Mouse (Mus musculus): ENCODE measurements around the gene Zfp975. TPM values are rescaled to one million over a fixed set of nuclear protein-coding genes. Genes with fewer than 3 reads are reported as not detected.

Zfp975 gene
- polyA plus RNA-seq, 1 experiment from 2014 or later: 5.7 TPM

Other genes starting within 250 kb of the Zfp975 start
- not detected in 2 replicates for gene 4933421I07Rik, start 244.6 kb downstream of the Zfp975 start, polyA plus RNA-seq (2015; fragmentation: Nextera tagmentation; extraction: Ambion mirVana)
- gene Zfp141, start 187.0 kb downstream of the Zfp975 start, polyA plus RNA-seq (2015; fragmentation: Nextera tagmentation; extraction: Ambion mirVana): 3.7 and 5.4 TPM in 2 replicates
- gene Gm21028, start 114.2 kb downstream of the Zfp975 start, polyA plus RNA-seq (2015; fragmentation: Nextera tagmentation; extraction: Ambion mirVana): not detected in 2 replicates
- gene Zfp977, start 100.2 kb downstream of the Zfp975 start, polyA plus RNA-seq (2015; fragmentation: Nextera tagmentation; extraction: Ambion mirVana): 0.66 and 0.67 TPM in 2 replicates
- gene Zfp976, start 50.2 kb downstream of the Zfp975 start, polyA plus RNA-seq (2015; fragmentation: Nextera tagmentation; extraction: Ambion mirVana): 1.5 and 1.9 TPM in 2 replicates
- gene Gm17067, start 34.3 kb upstream of the Zfp975 start, polyA plus RNA-seq (2015; fragmentation: Nextera tagmentation; extraction: Ambion mirVana): not detected in 2 replicates
- gene Vmn2r62, start 100.8 kb upstream of the Zfp975 start, polyA plus RNA-seq (2015; fragmentation: Nextera tagmentation; extraction: Ambion mirVana): not detected in 2 replicates
- gene Gm2381, start 174.5 kb upstream of the Zfp975 start, polyA plus RNA-seq (2015; fragmentation: Nextera tagmentation; extraction: Ambion mirVana): not detected in 2 replicates
- not detected in 2 replicates for gene Vmn2r63, start 241.1 kb upstream of the Zfp975 start, polyA plus RNA-seq (2015; fragmentation: Nextera tagmentation; extraction: Ambion mirVana)